Mouse (Mus musculus) hindbrain, postnatal 0 days (tissue): Measurements from ENCODE around the gene D17H6S53E. TPM values are rescaled to one million over a fixed set of nuclear protein-coding genes. Genes with fewer than 3 reads are reported as not detected.

Experiments
- ATAC-seq: fragments of 200-750 bp; cut with Nextera tagmentation; 2 replicates; pipeline ENCODE4 v1.8.0; 2017; ENCODE audit warnings: mild to moderate bottlenecking, moderate TSS enrichment, moderate library complexity
- DNase-seq: peaks from one replicate; pipeline ENCODE4 v3.0.0-alpha.2; 2015; ENCODE audit warnings: low spot score
- H3K27ac ChIP-seq: fragments of 300-500 bp; sonication (generic); 2 replicates; pipeline ENCODE4 v1.5.1; 2014; ENCODE audit warnings: mild to moderate bottlenecking
- H3K27me3 ChIP-seq: fragments of 300-500 bp; sonication (generic); 2 replicates; pipeline ENCODE4 v1.6.1; 2014; ENCODE audit warnings: low read length, mixed read lengths; ENCODE audit not compliant: insufficient read depth
- H3K36me3 ChIP-seq: fragments of 300-500 bp; sonication (generic); 2 replicates; pipeline ENCODE4 v1.6.1; 2014; ENCODE audit warnings: low read length, mixed read lengths; ENCODE audit not compliant: insufficient read depth
- H3K4me1 ChIP-seq: fragments of 300-500 bp; sonication (generic); 2 replicates; pipeline ENCODE4 v1.6.1; 2014; ENCODE audit warnings: antibody characterized with exemption, low read length, mixed read lengths; ENCODE audit not compliant: insufficient read depth
- H3K4me2 ChIP-seq: fragments of 300-500 bp; sonication (generic); 2 replicates; pipeline ENCODE4 v1.6.1; 2014; ENCODE audit warnings: low read depth, mild to moderate bottlenecking, low read length, moderate library complexity, mixed read lengths
- H3K4me3 ChIP-seq: fragments of 300-500 bp; sonication (generic); 2 replicates; pipeline ENCODE4 v1.5.1; 2014; ENCODE audit warnings: low read length
- H3K9ac ChIP-seq: fragments of 300-500 bp; sonication (generic); replicated peaks from 2 replicates; pipeline ENCODE4 v1.6.1; 2014; ENCODE audit warnings: mild to moderate bottlenecking, low read length, moderate library complexity, mixed read lengths
- H3K9me3 ChIP-seq: fragments of 300-500 bp; sonication (generic); 2 replicates; pipeline ENCODE4 v1.6.1; 2016; ENCODE audit warnings: low read length, mixed read lengths
- CTCF ChIP-seq: IDR thresholded peaks from 2 replicates; pipeline ENCODE4 v1.5.1; 2016; ENCODE audit warnings: antibody characterized with exemption, control low read depth, low read depth
- WGBS: fragments of 180-500 bp; shearing (Covaris S2); extraction: QIAGEN DNeasy Blood & Tissue Kit; methylation state at CpG from one replicate; pipeline ENCODE4 v1.1.7; 2014; 5-methylcytosine and 5-hydroxymethylcytosine counted together
- polyA plus RNA-seq: library from polyadenylated mRNA; unstranded; fragments of >200 nt; fragmentation: Nextera tagmentation; extraction: Ambion mirVana; gene quantifications from 2 replicates; pipeline ENCODE4 v1.2.1, GENCODE M21; 2015
- total RNA-seq: library from RNA; depleted of rRNA; stranded (reverse); fragments of >200 nt; gene quantifications from 2 replicates; pipeline ENCODE4 v1.2.3, GENCODE M21; 2014

The D17H6S53E gene
- total and polyA plus RNA-seq, 2 experiments from 2014 or later: 9.4 to 14.0 TPM

- peak overlapping the region; percentile 100 for H3K4me3 ChIP-seq
- H3K4me2 ChIP-seq: peak overlapping the region; percentile 63
- peak overlapping the region; percentile 99 for H3K27ac ChIP-seq
- DNase-seq: no peak
- H3K27me3 ChIP-seq: no peaks in the 10 kb centered on the region
- H3K9me3 ChIP-seq: no peaks in the 10 kb centered on the region
- no peak for TF ChIP-seq CTCF
- H3K36me3 ChIP-seq: peaks cover 15% of the 10 kb centered on the region
- H3K9ac ChIP-seq: peak overlapping the region; percentile 48; the same call in 1 of the 2 replicates
- H3K4me1 ChIP-seq: peaks cover 11% of the 10 kb centered on the region; the same call in 1 of the 2 replicates
- WGBS: 20% methylated on average over 12 of the region's 12 CpGs
- no peak for ATAC-seq
Measured at GRCm38 (mm10) chr17:35165451-35166155, 39.4 kb downstream of the D17H6S53E start.

GRCm38 (mm10) chr17:35166352-35167035 lies 40.3 kb downstream of the D17H6S53E start:
- Histone ChIP-seq H3K9ac (no peak overlapping the region), H3K9me3 (no peaks in the 10 kb centered on the region), H3K4me3 (peak overlapping the region; percentile 100; the same call in 1 of the 2 replicates), H3K4me1 (peaks cover 11% of the 10 kb centered on the region; the same call in 1 of the 2 replicates), H3K36me3 (peaks cover 6% of the 10 kb centered on the region), H3K27me3 (no peaks in the 10 kb centered on the region), H3K27ac (peak overlapping the region; percentile 99), H3K4me2 (peak overlapping the region; percentile 63)
- 68% methylated on average over 8 of the region's 8 CpGs for WGBS
- no peak for ATAC-seq
- peak; percentile 89 for DNase-seq
- peak; percentile 81 for TF ChIP-seq CTCF

DNA sequence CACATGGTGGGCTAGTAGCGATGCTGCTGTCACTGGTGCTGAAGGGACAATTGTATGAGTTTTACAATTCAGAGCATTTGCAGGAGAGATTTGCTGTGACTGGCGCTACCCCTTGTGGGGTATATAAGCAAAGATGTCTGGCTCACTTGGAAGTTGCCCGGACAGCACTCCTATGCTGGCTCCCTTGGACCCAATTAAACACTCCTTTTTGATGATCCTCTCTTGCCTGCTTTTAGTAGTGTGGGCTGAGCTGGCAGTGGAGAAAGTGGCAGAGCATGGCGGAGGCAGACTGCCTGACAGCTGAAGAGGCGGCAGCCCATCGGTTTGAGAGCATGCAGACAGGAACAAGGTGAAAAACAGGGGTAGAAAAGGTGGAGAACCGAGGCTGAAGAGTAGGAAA lies 41.6 kb downstream of the D17H6S53E start:
- H3K4me2 ChIP-seq: no peak overlapping the region
- no peak overlapping the region for H3K9ac ChIP-seq
- no peaks in the 10 kb centered on the region for H3K27me3 ChIP-seq
- no peak for TF ChIP-seq CTCF
- no peak for DNase-seq
- H3K27ac ChIP-seq: no peak overlapping the region
- no peaks in the 10 kb centered on the region for H3K9me3 ChIP-seq
- H3K4me1 ChIP-seq: peaks cover 8% of the 10 kb centered on the region; the same call in 1 of the 2 replicates
- 86% methylated on average over 7 of the region's 7 CpGs for WGBS
- ATAC-seq: no peak
- H3K4me3 ChIP-seq: no peak overlapping the region
- no peaks in the 10 kb centered on the region for H3K36me3 ChIP-seq

GRCm38 (mm10) chr17:35168541-35169207 lies 42.5 kb downstream of the D17H6S53E start:
- no peak overlapping the region for H3K4me3 ChIP-seq
- peak; percentile 79 for TF ChIP-seq CTCF
- H3K4me2 ChIP-seq: no peak overlapping the region
- 14% methylated on average over 4 of the region's 4 CpGs for WGBS
- H3K4me1 ChIP-seq: peaks cover 8% of the 10 kb centered on the region; the same call in 1 of the 2 replicates
- H3K27me3 ChIP-seq: no peaks in the 10 kb centered on the region
- H3K27ac ChIP-seq: no peak overlapping the region
- H3K9me3 ChIP-seq: no peaks in the 10 kb centered on the region
- DNase-seq: peak; percentile 84
- no peak for ATAC-seq
- no peaks in the 10 kb centered on the region for H3K36me3 ChIP-seq
- H3K9ac ChIP-seq: no peak overlapping the region

GRCm38 (mm10) chr17:35172445-35173234 lies 46.5 kb downstream of the D17H6S53E start:
- TF ChIP-seq CTCF: no peak
- 69% methylated on average over 11 of the region's 11 CpGs for WGBS
- no peak for ATAC-seq
- DNase-seq: no peak
- no peak overlapping the region for H3K9ac ChIP-seq
- no peaks in the 10 kb centered on the region for H3K4me1 ChIP-seq
- H3K9me3 ChIP-seq: no peaks in the 10 kb centered on the region
- no peaks in the 10 kb centered on the region for H3K36me3 ChIP-seq
- no peak overlapping the region for H3K4me3 ChIP-seq
- H3K27ac ChIP-seq: no peak overlapping the region
- no peak overlapping the region for H3K4me2 ChIP-seq
- H3K27me3 ChIP-seq: no peaks in the 10 kb centered on the region

DNA sequence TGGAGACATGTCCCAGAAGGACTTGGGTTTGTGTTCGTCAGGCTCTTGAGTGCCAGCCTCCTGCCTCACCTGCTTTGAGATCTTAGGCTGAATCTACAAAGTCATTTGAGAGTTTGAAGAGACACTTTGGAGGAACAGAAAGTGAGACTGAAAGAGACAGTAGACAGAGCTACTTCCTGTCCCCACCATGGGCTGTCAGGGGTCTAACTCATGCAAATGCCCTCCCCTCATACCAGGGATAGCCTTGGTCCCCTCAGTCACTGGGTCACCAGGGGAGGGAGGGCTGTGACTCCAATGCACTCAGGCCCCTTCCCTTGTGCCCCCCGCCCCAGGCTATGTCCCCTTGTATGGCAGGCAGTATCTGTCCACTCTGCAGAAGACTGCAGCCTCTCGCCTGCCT lies 47.2 kb downstream of the D17H6S53E start:
- Histone ChIP-seq H3K4me2 (no peak overlapping the region), H3K4me1 (no peaks in the 10 kb centered on the region), H3K27ac (no peak overlapping the region), H3K36me3 (no peaks in the 10 kb centered on the region), H3K27me3 (no peaks in the 10 kb centered on the region), H3K9me3 (no peaks in the 10 kb centered on the region), H3K4me3 (no peak overlapping the region), H3K9ac (no peak overlapping the region)
- ATAC-seq (no peak), DNase-seq (no peak)
- no peak for TF ChIP-seq CTCF
- 81% methylated on average over 3 of the region's 3 CpGs for WGBS
